Mouse (Mus musculus): ENCODE data around the gene Trim54. TPM values are rescaled to one million over a fixed set of nuclear protein-coding genes. Genes with fewer than 3 reads are reported as not detected.

The Trim54 gene
- total RNA-seq, 4 experiments from 2014 or later = not detected

- DNase-seq (ENCODE audit: low spot score in 2 of 2) = no peak
Measured at GRCm38 (mm10) chr5:31181183-31181770, 64.8 kb downstream of the Trim54 start.

- no peak for DNase-seq (ENCODE audit: low spot score in 2 of 2)
Measured at GRCm38 (mm10) chr5:31183678-31184077, 67.2 kb downstream of the Trim54 start.

Other genes starting within 250 kb of the Trim54 start
- 10 to 100 TPM; 54.0 to 81.0 (median 67.7) TPM for gene Tmem214, start 248.7 kb upstream of the Trim54 start, total RNA-seq (2022)
- gene Agbl5, start 228.0 kb upstream of the Trim54 start, total RNA-seq (2022) = 10 to 100 TPM; 14.4 to 19.3 (median 16.2) TPM
- gene Ost4, start 208.9 kb upstream of the Trim54 start, total RNA-seq (2022) = 100 to 1,000 TPM in 1 of 4 experiments, 10 to 100 TPM in 3; 78.4 to 104 (median 90.6) TPM
- gene Emilin1, start 203.3 kb upstream of the Trim54 start, total RNA-seq (2022) = 1 to 10 TPM; 2.1 to 3.1 (median 2.6) TPM
- 10 to 100 TPM; 13.2 to 23.8 (median 16.8) TPM for gene Khk, start 195.3 kb upstream of the Trim54 start, total RNA-seq (2022)
- 10 to 100 TPM; 13.8 to 19.2 (median 18.8) TPM for gene Cgref1, start 171.1 kb upstream of the Trim54 start, total RNA-seq (2022)
- gene Preb, start 156.4 kb upstream of the Trim54 start, total RNA-seq (2022) = 100 to 1,000 TPM; 118 to 148 (median 139) TPM
- gene Tcf23, start 148.1 kb upstream of the Trim54 start, total RNA-seq (2022) = under 1 TPM; 0.14 to 0.28 (median 0.22) TPM
- 10 to 100 TPM; 69.8 to 92.2 (median 78.6) TPM for gene Atraid, start 68.4 kb upstream of the Trim54 start, total RNA-seq (2022)
- 10 to 100 TPM; 15.8 to 21.3 (median 18.6) TPM for gene Slc5a6, start 67.8 kb upstream of the Trim54 start, total RNA-seq (2022)
- gene Cad, start 61.9 kb upstream of the Trim54 start, total RNA-seq (2022) = 10 to 100 TPM; 18.2 to 20.4 (median 19.2) TPM
- gene Dnajc5g, start 10.4 kb upstream of the Trim54 start, total RNA-seq (2022) = not detected
- gene Slc30a3, start 8.5 kb upstream of the Trim54 start, total RNA-seq (2022) = 10 to 100 TPM; 65.2 to 81.6 (median 76.8) TPM
- not detected for gene Ucn, start 22.1 kb downstream of the Trim54 start, total RNA-seq (2022)
- gene Mpv17, start 37.5 kb downstream of the Trim54 start, total RNA-seq (2022) = 10 to 100 TPM; 53.4 to 61.1 (median 59.8) TPM
- gene Gm29609, start 63.2 kb downstream of the Trim54 start, total RNA-seq (2022) = 1 to 10 TPM; 1.3 to 4.9 (median 3.1) TPM
- gene Gtf3c2, start 63.4 kb downstream of the Trim54 start, total RNA-seq (2022) = 10 to 100 TPM; 63.0 to 87.0 (median 67.8) TPM
- gene Snx17, start 76.5 kb downstream of the Trim54 start, total RNA-seq (2022) = 10 to 100 TPM; 72.0 to 88.3 (median 81.7) TPM
- 10 to 100 TPM; 34.9 to 45.0 (median 41.7) TPM for gene Eif2b4, start 76.7 kb downstream of the Trim54 start, total RNA-seq (2022)
- gene Zfp513, start 85.6 kb downstream of the Trim54 start, total RNA-seq (2022) = 10 to 100 TPM; 26.0 to 31.9 (median 30.4) TPM
- 10 to 100 TPM; 69.8 to 79.5 (median 73.1) TPM for gene Ppm1g, start 104.0 kb downstream of the Trim54 start, total RNA-seq (2022)
- 10 to 100 TPM; 88.0 to 94.1 (median 90.9) TPM for gene Nrbp1, start 124.2 kb downstream of the Trim54 start, total RNA-seq (2022)
- gene Gm9970, start 124.5 kb downstream of the Trim54 start, total RNA-seq (2022) = under 1 TPM in 1 of 4 experiments, not detected in 3; 0.85 TPM
- 1 to 10 TPM; 2.3 to 3.6 (median 2.9) TPM for gene Krtcap3, start 135.0 kb downstream of the Trim54 start, total RNA-seq (2022)
- 100 to 1,000 TPM in 1 of 4 experiments, 10 to 100 TPM in 3; 74.6 to 128 (median 85.9) TPM for gene Ift172, start 174.4 kb downstream of the Trim54 start, total RNA-seq (2022)
- gene Fndc4, start 179.4 kb downstream of the Trim54 start, total RNA-seq (2022) = 100 to 1,000 TPM; 172 to 178 (median 176) TPM
- gene Gckr, start 180.7 kb downstream of the Trim54 start, total RNA-seq (2022) = under 1 TPM in 1 of 4 experiments, not detected in 3; 0.20 TPM

Measured in layer of hippocampus, adult 8-10 months (tissue).